Mouse (Mus musculus): ENCODE results near the gene Cobll1. TPM values are rescaled to one million over a fixed set of nuclear protein-coding genes. Genes with fewer than 3 reads are reported as not detected.

Gene Cobll1
- polyA plus RNA-seq, 1 experiment from 2014 or later: 3.5 TPM

DNA sequence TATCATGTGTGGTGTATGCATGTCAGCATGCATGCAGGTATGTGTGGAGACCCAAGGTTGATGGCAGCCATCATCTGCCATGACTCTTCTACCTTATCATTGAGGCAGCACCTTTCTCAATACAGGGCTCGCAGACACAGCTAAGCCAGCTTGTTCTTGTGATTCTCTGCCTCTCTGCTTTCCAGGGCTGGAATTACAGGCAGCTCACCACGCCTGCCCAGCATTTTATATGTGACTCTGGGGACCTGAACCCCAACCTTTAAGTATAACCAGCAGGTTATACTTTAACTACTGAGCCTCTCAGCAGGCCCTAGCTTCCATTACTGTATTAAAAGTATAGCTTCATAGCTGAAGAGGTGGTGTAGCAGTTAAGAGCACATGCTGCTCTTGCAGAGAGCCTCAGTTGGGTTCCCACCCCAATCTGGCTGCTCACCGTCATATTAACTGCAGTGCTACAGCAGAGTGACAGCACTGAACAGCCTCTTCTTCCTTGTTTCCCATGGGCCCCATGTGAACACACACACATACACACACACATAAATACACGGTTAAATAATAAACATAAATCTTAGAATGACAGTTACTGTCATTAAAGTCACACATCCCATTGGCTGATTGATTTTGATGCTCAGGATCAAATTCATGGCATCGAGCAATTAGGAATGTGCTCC is 81.1 kb downstream of the Cobll1 start:
- ATAC-seq (ENCODE audit: low FRiP score): no peak
- no peaks in the 10 kb centered on the region for H3K27me3 ChIP-seq
- WGBS: 79% methylated on average over 5 of the region's 5 CpGs
- no peaks in the 10 kb centered on the region for H3K4me1 ChIP-seq
- H3K27ac ChIP-seq: no peak overlapping the region
- no peaks in the 10 kb centered on the region for H3K9me3 ChIP-seq (replicated peaks)
- no peak overlapping the region for H3K4me2 ChIP-seq (replicated peaks)
- H3K36me3 ChIP-seq: no peaks in the 10 kb centered on the region
- H3K9ac ChIP-seq: no peak overlapping the region
- no peak overlapping the region for H3K4me3 ChIP-seq

DNA sequence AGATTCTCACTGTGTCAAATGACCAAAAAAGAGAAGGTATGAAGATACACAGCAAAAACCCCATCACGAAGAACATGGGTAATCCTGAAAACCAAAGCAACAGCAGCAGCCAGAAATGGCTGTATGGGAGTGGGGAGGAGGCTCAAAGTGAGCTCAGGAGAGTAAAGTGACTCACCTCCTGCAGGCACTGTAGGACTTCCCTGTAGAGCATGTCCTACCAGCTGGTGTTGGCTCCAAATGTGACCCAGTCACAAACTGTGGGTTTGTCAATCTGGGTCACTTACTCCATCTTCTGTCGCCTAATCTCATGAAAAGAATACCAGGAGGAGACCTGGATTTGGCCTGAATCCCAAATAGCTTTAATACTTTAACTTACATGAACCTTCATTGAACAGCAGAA is 81.9 kb downstream of the Cobll1 start:
- WGBS: 89% methylated on average over 2 of the region's 2 CpGs
- Histone ChIP-seq H3K9ac (no peak overlapping the region), H3K4me3 (no peak overlapping the region), H3K36me3 (no peaks in the 10 kb centered on the region), H3K9me3 (replicated peaks) (no peaks in the 10 kb centered on the region), H3K27ac (no peak overlapping the region), H3K27me3 (no peaks in the 10 kb centered on the region), H3K4me1 (no peaks in the 10 kb centered on the region), H3K4me2 (replicated peaks) (no peak overlapping the region)
- ATAC-seq (ENCODE audit: low FRiP score): no peak

DNA sequence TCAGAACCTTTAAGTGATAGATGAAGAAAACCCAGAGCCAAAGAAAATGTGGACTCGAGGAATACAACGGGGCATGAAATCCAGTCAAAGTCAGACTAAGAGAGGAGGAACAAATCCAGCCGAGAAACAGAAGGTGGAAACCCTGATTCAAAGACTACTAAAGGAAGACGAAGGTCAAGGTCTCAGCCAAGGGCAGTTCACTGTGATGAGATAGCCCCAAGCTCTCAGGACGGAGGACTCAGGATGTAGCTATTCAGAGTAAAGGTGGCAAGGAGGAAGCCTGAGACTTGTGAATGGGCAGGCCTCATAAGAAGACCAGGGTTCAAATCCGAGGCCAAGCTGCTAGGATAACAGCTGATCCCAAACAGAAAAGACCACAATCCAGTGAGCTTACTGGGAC is 90.3 kb downstream of the Cobll1 start:
- no peaks in the 10 kb centered on the region for H3K4me1 ChIP-seq
- H3K9me3 ChIP-seq (replicated peaks): no peaks in the 10 kb centered on the region
- no peak overlapping the region for H3K9ac ChIP-seq
- H3K27me3 ChIP-seq: no peaks in the 10 kb centered on the region
- H3K27ac ChIP-seq: no peak overlapping the region
- H3K36me3 ChIP-seq: no peaks in the 10 kb centered on the region
- no peak overlapping the region for H3K4me2 ChIP-seq (replicated peaks)
- H3K4me3 ChIP-seq: no peak overlapping the region
- WGBS: 92% methylated on average over 6 of the region's 6 CpGs
- ATAC-seq (ENCODE audit: low FRiP score): no peak

DNA sequence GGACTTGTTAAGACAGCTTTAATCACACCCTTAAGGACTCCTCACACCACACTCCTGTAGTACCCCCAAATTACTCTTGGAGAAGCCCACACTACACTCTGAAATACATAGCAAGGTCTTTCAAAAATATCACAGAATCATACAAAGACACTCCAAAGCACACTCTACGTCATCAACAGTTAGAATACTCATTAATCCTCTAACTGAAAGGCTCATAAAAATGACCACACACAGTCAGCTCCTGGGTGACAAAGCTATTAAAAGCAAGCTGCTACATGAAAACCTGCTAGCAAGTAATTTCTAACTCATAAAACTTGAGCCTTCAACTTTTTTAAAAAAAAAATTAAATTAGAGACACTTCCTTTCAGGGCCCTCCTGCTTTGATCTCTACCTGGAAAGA is 91.8 kb downstream of the Cobll1 start:
- 78% methylated on average over 1 of the region's 1 CpGs for WGBS
- H3K27me3 ChIP-seq: no peaks in the 10 kb centered on the region
- no peak for ATAC-seq (ENCODE audit: low FRiP score)
- H3K9me3 ChIP-seq (replicated peaks): no peaks in the 10 kb centered on the region
- H3K27ac ChIP-seq: no peak overlapping the region
- no peak overlapping the region for H3K9ac ChIP-seq
- H3K4me3 ChIP-seq: no peak overlapping the region
- no peaks in the 10 kb centered on the region for H3K4me1 ChIP-seq
- H3K4me2 ChIP-seq (replicated peaks): no peak overlapping the region
- H3K36me3 ChIP-seq: no peaks in the 10 kb centered on the region

DNA sequence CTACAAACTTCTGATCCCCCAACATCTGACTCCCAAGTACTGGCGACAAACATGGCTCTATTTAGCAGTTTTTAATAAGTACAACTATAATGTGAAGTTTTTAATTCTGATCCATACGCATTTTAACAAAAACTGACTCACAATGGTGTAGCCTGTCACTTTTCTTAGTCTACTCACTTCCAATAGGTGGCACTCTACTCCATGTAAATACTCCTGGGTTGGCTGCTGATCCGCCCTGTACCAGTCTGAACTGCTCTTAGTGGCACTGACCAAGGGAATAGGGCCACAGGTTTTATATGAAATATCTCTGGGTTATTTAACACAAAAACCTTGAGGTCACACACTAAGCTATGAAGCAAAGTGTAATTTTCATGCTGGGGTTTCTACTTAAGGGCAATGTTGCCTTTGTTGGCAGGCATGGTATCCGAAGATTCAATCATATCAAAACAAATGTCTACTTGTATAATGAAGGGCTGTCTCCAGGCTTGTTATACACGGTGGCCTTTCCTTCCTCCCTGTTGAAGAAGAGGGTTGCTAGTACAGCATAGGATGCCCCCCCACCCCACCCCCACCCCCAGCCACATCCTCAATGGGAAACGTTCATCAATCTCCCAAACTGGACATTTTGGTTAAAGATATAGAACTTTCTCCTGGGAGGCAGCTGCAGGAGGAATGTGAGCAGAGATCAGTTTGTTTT is 93.6 kb downstream of the Cobll1 start:
- H3K9me3 ChIP-seq (replicated peaks): no peaks in the 10 kb centered on the region
- no peaks in the 10 kb centered on the region for H3K36me3 ChIP-seq
- H3K4me1 ChIP-seq: no peaks in the 10 kb centered on the region
- no peak overlapping the region for H3K27ac ChIP-seq
- 55% methylated on average over 6 of the region's 6 CpGs for WGBS
- no peaks in the 10 kb centered on the region for H3K27me3 ChIP-seq
- no peak overlapping the region for H3K4me2 ChIP-seq (replicated peaks)
- ATAC-seq (ENCODE audit: low FRiP score): peak; percentile 89
- no peak overlapping the region for H3K4me3 ChIP-seq
- H3K9ac ChIP-seq: no peak overlapping the region

DNA sequence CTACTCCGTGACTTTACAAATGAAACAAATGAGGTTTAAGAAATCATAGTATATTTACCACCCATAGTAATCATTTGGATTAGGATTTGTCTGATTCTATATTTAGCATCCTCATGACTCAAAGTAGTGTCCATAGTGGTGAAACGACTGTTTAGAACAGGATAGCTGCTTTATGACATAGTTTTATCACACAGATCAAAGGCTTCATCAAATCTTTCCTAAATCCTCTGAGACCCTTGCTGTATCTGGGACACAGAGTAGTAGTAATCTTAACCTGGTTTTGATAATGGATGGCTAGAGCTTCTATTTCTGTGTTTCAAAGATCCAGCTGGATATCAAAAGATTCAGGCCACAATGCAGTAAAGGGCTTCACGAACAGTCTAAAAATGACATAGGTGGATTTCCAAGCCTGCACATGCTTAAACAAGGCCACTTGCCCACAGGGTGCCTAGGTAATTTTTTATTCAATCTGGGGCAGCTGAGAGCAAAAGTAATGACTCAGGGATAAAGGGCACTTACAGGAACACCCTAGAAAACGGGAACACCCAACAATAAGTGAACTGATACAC is 98.0 kb downstream of the Cobll1 start:
- Histone ChIP-seq H3K36me3 (no peaks in the 10 kb centered on the region), H3K27me3 (no peaks in the 10 kb centered on the region), H3K4me1 (no peaks in the 10 kb centered on the region), H3K9ac (no peak overlapping the region), H3K9me3 (replicated peaks) (no peaks in the 10 kb centered on the region), H3K4me3 (no peak overlapping the region), H3K27ac (no peak overlapping the region), H3K4me2 (replicated peaks) (no peak overlapping the region)
- WGBS: 81% methylated on average over 4 of the region's 4 CpGs
- ATAC-seq (ENCODE audit: low FRiP score): no peak

DNA sequence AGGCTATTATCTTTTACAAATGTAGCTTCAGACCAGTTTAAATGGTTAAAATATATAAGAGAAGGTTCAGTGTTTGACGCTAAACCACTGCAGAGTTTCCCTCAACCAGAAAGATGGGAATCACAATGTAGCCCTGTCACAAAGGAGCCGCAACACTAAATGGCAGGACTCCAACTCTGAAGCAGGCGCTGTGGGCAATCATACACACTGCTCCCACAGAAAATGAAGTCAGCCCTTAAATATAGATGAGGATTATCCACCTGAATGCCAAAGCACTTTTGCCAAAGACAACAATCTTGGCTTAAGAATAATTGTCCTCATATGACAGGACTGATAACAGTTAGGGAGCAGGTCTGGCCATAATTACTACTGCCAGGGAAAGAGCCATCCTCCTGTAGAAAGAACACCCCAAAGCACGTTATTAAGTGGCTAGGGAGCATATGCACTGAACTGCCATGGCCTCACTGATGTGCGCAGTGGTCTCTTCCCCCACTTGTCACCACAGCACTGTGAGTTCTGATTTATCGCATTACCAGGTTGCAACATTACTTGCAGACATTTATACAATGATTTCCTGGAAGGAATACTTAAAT is 98.8 kb downstream of the Cobll1 start:
- ATAC-seq (ENCODE audit: low FRiP score): no peak
- WGBS: 82% methylated on average over 6 of the region's 6 CpGs
- no peak overlapping the region for H3K27ac ChIP-seq

DNA sequence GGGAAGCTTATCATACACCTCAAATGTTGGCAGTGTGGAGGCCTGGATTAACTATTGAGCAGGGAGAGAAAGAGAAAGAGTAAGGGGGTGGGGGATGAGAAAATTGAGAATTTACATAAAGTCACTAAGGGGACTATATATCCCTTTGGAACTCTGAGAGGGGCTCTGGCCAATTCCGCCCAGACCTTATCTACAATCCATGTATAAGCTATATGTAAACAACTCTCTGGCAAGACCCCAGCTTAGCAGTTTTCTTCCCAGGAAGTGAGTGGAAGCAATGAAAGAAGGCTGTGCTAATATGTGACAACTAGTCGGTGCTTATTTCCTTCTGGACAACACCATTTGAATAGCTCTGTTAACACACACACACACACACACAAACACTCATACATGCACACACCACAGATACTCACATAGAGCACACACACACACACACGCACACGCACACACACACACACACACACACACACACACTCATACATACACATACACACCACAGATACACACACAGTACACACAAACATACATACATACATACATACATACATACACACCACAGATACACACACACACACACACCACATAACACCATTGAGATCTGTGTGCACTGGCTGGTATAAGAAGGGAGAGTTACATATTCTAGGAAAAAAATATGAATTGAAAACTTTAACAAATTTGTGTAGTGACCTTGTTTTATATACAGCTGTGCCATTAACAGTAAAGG is 99.4 kb downstream of the Cobll1 start:
- H3K4me1 ChIP-seq: no peaks in the 10 kb centered on the region
- no peak for ATAC-seq (ENCODE audit: low FRiP score)
- H3K27ac ChIP-seq: no peak overlapping the region
- H3K9me3 ChIP-seq (replicated peaks): no peaks in the 10 kb centered on the region
- no peaks in the 10 kb centered on the region for H3K27me3 ChIP-seq
- WGBS: 80% methylated on average over 4 of the region's 4 CpGs
- H3K4me2 ChIP-seq (replicated peaks): no peak overlapping the region
- no peaks in the 10 kb centered on the region for H3K36me3 ChIP-seq
- H3K9ac ChIP-seq: no peak overlapping the region
- no peak overlapping the region for H3K4me3 ChIP-seq

More for the DNA sequence above, 98.8 kb downstream of the Cobll1 start:
- Histone ChIP-seq H3K27me3 (no peaks in the 10 kb centered on the region), H3K36me3 (no peaks in the 10 kb centered on the region), H3K9me3 (replicated peaks) (no peaks in the 10 kb centered on the region), H3K4me3 (no peak overlapping the region), H3K4me1 (no peaks in the 10 kb centered on the region), H3K9ac (no peak overlapping the region), H3K4me2 (replicated peaks) (no peak overlapping the region)

DNA sequence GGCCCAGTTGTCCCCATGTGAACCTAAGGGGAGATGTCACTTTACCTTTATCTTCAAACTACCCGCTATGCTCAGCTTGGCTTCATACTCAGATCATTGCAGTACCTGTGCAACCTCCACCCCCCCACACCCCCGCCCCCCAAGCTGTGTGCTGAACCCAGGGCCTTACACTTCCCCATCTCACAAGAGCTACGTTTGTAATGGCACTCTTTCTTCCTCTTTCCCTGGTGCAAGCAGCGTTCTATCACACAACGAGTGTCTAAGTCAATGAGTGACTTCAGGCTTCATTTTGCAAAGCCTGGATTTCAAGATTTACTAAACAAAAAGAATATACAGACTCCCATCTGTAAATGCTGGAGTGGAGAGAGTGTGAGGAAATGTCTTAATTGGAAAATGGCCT is 100.2 kb downstream of the Cobll1 start:
- no peaks in the 10 kb centered on the region for H3K36me3 ChIP-seq
- H3K27ac ChIP-seq: no peak overlapping the region
- H3K9me3 ChIP-seq (replicated peaks): no peaks in the 10 kb centered on the region
- no peaks in the 10 kb centered on the region for H3K4me1 ChIP-seq
- H3K9ac ChIP-seq: no peak overlapping the region
- no peaks in the 10 kb centered on the region for H3K27me3 ChIP-seq
- no peak overlapping the region for H3K4me2 ChIP-seq (replicated peaks)
- ATAC-seq (ENCODE audit: low FRiP score): no peak
- 84% methylated on average over 5 of the region's 5 CpGs for WGBS
- no peak overlapping the region for H3K4me3 ChIP-seq

DNA sequence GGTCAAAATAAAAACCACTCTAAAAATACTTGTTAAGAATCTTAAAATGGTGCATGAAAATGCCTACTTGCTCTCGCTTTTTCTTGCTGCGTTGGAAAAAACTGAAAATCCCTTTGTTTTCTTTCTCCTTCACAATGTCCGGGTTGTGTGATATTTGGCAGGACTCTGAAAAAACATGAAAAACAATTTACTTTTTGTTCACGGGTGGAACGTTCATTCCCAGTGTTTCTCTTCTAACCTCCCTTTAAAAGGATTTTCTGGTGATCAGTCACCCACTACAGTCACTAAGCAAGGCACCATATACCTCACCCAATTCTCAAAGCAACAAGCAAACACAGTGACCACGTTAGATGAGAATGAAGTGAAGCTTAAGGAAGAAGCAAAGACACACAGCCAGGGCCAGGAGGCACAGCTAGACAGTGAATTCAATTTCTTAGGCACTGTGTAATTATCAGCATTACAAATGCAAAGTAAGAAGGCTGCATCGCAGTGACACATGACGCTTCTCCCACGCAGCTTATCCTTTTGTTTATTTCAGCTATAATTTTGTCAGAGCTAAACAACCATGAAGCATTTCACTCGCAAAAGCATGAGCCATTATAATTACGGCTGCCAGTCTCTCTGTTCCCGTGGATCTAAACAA is 112.9 kb downstream of the Cobll1 start:
- no peaks in the 10 kb centered on the region for H3K36me3 ChIP-seq
- no peak overlapping the region for H3K9ac ChIP-seq
- 61% methylated on average over 12 of the region's 12 CpGs for WGBS
- H3K27ac ChIP-seq: no peak overlapping the region
- H3K27me3 ChIP-seq: no peaks in the 10 kb centered on the region
- 0 out of 2 replicates have a peak, but pooled peaks have one; percentile 43 for ATAC-seq (ENCODE audit: low FRiP score)
- no peak overlapping the region for H3K4me2 ChIP-seq (replicated peaks)
- 0 out of 2 replicates have a peak, but pooled peaks cover 4% of the 10 kb centered on the region for H3K4me1 ChIP-seq
- 0 out of 2 replicates have a peak, but pooled peaks cover 3% of the 10 kb centered on the region for H3K9me3 ChIP-seq (replicated peaks)
- H3K4me3 ChIP-seq: no peak overlapping the region

DNA sequence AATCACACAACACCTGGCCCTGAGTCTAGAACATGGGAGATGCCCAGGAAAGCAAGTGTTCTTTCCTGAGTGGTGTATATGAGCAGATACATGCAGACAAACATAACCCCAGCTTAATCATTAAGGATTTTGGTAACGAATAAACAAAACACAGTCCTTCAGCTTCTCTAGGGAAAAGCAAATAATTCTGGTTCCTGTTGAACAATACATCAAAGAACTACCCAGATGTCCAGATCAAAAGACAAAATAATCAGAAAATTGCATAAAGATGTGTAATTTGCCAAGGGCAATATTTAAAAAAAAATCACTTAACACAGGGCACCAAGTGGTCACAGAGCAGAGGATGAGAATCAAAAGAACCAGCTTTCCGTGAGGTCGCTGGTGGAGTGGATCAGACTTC is 115.5 kb downstream of the Cobll1 start:
- 79% methylated on average over 3 of the region's 3 CpGs for WGBS
- Histone ChIP-seq H3K9ac (no peak overlapping the region), H3K27me3 (no peaks in the 10 kb centered on the region), H3K9me3 (replicated peaks) (no peaks in the 10 kb centered on the region), H3K27ac (no peak overlapping the region), H3K36me3 (no peaks in the 10 kb centered on the region), H3K4me1 (0 out of 2 replicates have a peak, but pooled peaks cover 4% of the 10 kb centered on the region), H3K4me2 (replicated peaks) (no peak overlapping the region), H3K4me3 (no peak overlapping the region)
- no peak for ATAC-seq (ENCODE audit: low FRiP score)

DNA sequence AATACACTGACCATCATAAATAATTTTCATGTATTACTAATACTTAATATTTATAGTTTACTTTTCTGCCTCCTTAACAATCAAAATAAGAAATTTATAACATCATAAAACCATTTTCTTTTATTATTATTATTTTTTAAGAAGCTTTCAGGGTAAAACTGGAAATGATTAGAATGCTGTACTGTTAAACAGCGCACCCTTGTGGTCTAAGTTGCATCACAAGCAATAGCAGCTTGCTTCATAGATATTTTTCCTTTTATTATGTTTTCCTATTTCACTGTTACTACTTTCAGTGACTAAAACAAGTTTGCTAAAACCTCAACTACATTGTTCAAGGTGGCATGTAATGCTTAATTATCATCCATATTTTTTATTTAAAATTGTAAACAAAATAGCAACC is 117.8 kb downstream of the Cobll1 start:
- Histone ChIP-seq H3K4me2 (replicated peaks) (no peak overlapping the region), H3K4me3 (no peak overlapping the region), H3K9me3 (replicated peaks) (no peaks in the 10 kb centered on the region), H3K27me3 (no peaks in the 10 kb centered on the region), H3K36me3 (no peaks in the 10 kb centered on the region), H3K9ac (no peak overlapping the region), H3K27ac (no peak overlapping the region), H3K4me1 (0 out of 2 replicates have a peak, but pooled peaks cover 3% of the 10 kb centered on the region)
- 6% methylated on average over 1 of the region's 1 CpGs for WGBS
- ATAC-seq (ENCODE audit: low FRiP score): no peak

Data from hindbrain, embryonic 12.5 days (tissue).